12 mouse cellular contexts compared by ENCODE assay signal in genomic region chr10:83145836-83146235, GRCm38 (mm10).
DNase-seq lines count a peak whose midpoint lies in the region; ATAC-seq lines count a peak whose summit lies in the region.
"Had no signal": no experiment of that assay in that cellular context is flagged by ENCODE, and none has a peak within 500 bp of the region (broad histone marks: within the 10 kb centered on the region; RNA-seq: fewer than 3 reads in every experiment).

No protein-coding gene starts in this region.

- H3K4me2 ChIP-seq in hindbrain, embryonic 13.5 days: no peak overlapping the region
- H3K4me2 ChIP-seq in neural tube, embryonic 15.5 days: no peak overlapping the region
- no peak overlapping the region for H3K4me2 ChIP-seq in heart, embryonic 12.5 days
- H3K4me2 ChIP-seq: heart, embryonic 13.5 days had no signal

- peaks cover 22% of the 10 kb centered on the region for H3K4me1 ChIP-seq in hindbrain, embryonic 10.5 days (replicated peaks)
- H3K4me1 ChIP-seq in hindbrain, embryonic 13.5 days (replicated peaks): peaks cover 33% of the 10 kb centered on the region
- peaks cover 27% of the 10 kb centered on the region for H3K4me1 ChIP-seq in neural tube, embryonic 15.5 days
- peaks cover 5% of the 10 kb centered on the region for H3K4me1 ChIP-seq in heart, embryonic 12.5 days (replicated peaks)

- no peaks in the 10 kb centered on the region for H3K36me3 ChIP-seq in hindbrain, embryonic 10.5 days
- H3K36me3 ChIP-seq in hindbrain, embryonic 13.5 days: no peaks in the 10 kb centered on the region
- H3K36me3 ChIP-seq in neural tube, embryonic 15.5 days: no peaks in the 10 kb centered on the region
- H3K36me3 ChIP-seq in heart, embryonic 12.5 days: no peaks in the 10 kb centered on the region
- H3K36me3 ChIP-seq: heart, embryonic 13.5 days had no signal

- no peak overlapping the region for H3K9ac ChIP-seq in hindbrain, embryonic 13.5 days
- no peak overlapping the region for H3K9ac ChIP-seq in neural tube, embryonic 15.5 days (replicated peaks)
- H3K9ac ChIP-seq in heart, embryonic 12.5 days: no peak overlapping the region
- H3K9ac ChIP-seq: heart, embryonic 13.5 days; liver, postnatal 0 days had no signal

- DNase-seq in hindbrain, embryonic 10.5 days (ENCODE audit: low spot score): peak; percentile 54
- peak; percentile 46 for DNase-seq in neural tube, embryonic 10.5 days (ENCODE audit: extremely low spot score, low spot score)
- peak; percentile 30 to 32 for DNase-seq in kidney, postnatal 36 days
- DNase-seq in T-cell, adult 2 months (ENCODE audit: low spot score): no peak
- DNase-seq: cerebellum, postnatal 36 days; liver, postnatal 0 days had no signal

- H3K9me3 ChIP-seq in hindbrain, embryonic 10.5 days: no peaks in the 10 kb centered on the region
- H3K9me3 ChIP-seq in hindbrain, embryonic 13.5 days: no peaks in the 10 kb centered on the region
- H3K9me3 ChIP-seq in neural tube, embryonic 15.5 days (replicated peaks): no peaks in the 10 kb centered on the region
- no peaks in the 10 kb centered on the region for H3K9me3 ChIP-seq in heart, embryonic 12.5 days (replicated peaks)
- H3K9me3 ChIP-seq: heart, embryonic 13.5 days had no signal

- H3K4me3 ChIP-seq in hindbrain, embryonic 10.5 days: no peak overlapping the region
- H3K4me3 ChIP-seq in hindbrain, embryonic 13.5 days: no peak overlapping the region
- no peak overlapping the region for H3K4me3 ChIP-seq in neural tube, embryonic 15.5 days (replicated peaks)
- H3K4me3 ChIP-seq in heart, embryonic 12.5 days: no peak overlapping the region
- H3K4me3 ChIP-seq: heart, embryonic 13.5 days had no signal

- peak overlapping the region; percentile 69 for H3K27ac ChIP-seq in hindbrain, embryonic 10.5 days
- no peak overlapping the region for H3K27ac ChIP-seq in hindbrain, embryonic 13.5 days
- H3K27ac ChIP-seq in neural tube, embryonic 15.5 days (replicated peaks): no peak overlapping the region
- no peak overlapping the region for H3K27ac ChIP-seq in heart, embryonic 12.5 days (ENCODE audit: poor library complexity, severe bottlenecking)
- H3K27ac ChIP-seq: heart, embryonic 13.5 days had no signal

- H3K27me3 ChIP-seq in hindbrain, embryonic 10.5 days (ENCODE audit: insufficient read depth, poor library complexity, severe bottlenecking): no peaks in the 10 kb centered on the region
- no peaks in the 10 kb centered on the region for H3K27me3 ChIP-seq in hindbrain, embryonic 13.5 days
- no peaks in the 10 kb centered on the region for H3K27me3 ChIP-seq in neural tube, embryonic 15.5 days (replicated peaks)
- no peaks in the 10 kb centered on the region for H3K27me3 ChIP-seq in heart, embryonic 12.5 days (replicated peaks)
- H3K27me3 ChIP-seq: heart, embryonic 13.5 days had no signal

- WGBS in hindbrain, embryonic 10.5 days: 36% methylated on average over 14 of the region's 14 CpGs
- 33% methylated on average over 14 of the region's 14 CpGs for WGBS in hindbrain, embryonic 13.5 days
- WGBS in neural tube, embryonic 15.5 days: 12% methylated on average over 14 of the region's 14 CpGs
- 75% methylated on average over 14 of the region's 14 CpGs for WGBS in heart, embryonic 12.5 days

- ATAC-seq in hindbrain, embryonic 13.5 days (ENCODE audit: low FRiP score): no peak
- ATAC-seq in neural tube, embryonic 15.5 days (ENCODE audit: low FRiP score): no peak
- no peak for ATAC-seq in megakaryocyte-erythroid progenitor cell, adult 5-6 weeks (replicated peaks; ENCODE audit: low FRiP score, low TSS enrichment, poor library complexity, severe bottlenecking)
- no peak for ATAC-seq in heart, embryonic 12.5 days (ENCODE audit: insufficient number of reproducible peaks, low FRiP score)
- ATAC-seq: inflammation-experienced regulatory T-cells, adult 6 months; liver, postnatal 0 days had no signal
